Comparison of ENCODE assay signal across 23 mouse cellular contexts in the genomic region with DNA sequence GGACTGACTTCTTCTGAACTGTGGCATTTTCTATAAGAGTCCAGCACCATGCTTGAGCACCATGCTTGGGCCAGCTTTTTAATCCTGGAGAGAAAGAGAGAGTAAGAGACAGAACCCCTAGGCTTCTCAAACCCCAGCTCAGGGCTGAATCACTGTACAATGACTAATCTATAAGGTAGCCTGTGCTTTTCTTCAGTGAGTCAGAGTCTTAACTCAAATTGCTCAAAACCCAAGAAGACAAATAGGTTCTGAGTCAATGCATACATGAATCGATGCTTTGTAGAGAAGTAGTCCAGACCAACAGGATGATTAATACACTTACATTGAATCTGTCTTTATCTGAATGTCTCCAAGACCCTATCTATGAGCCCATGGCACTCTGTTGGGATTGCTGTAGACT. TPM values are rescaled to one million over a fixed set of nuclear protein-coding genes. Genes with fewer than 3 reads are reported as not detected.
"Had no signal": no experiment of that assay in that cellular context is flagged by ENCODE, and none has a peak within 500 bp of the region (broad histone marks: within the 10 kb centered on the region; RNA-seq: fewer than 3 reads in every experiment).

No protein-coding gene starts in this region.

- H3K36me3 ChIP-seq: lung, embryonic 15.5 days; midbrain, embryonic 13.5 days; midbrain, embryonic 15.5 days; neural tube, embryonic 13.5 days; neural tube, embryonic 15.5 days; stomach, embryonic 15.5 days had no signal

- H3K27me3 ChIP-seq: lung, embryonic 15.5 days; megakaryocyte, embryonic 14.5 days; midbrain, embryonic 13.5 days; midbrain, embryonic 15.5 days; neural tube, embryonic 13.5 days; neural tube, embryonic 15.5 days; stomach, embryonic 15.5 days had no signal

- H3K4me3 ChIP-seq: lung, embryonic 15.5 days; megakaryocyte, embryonic 14.5 days; midbrain, embryonic 13.5 days; midbrain, embryonic 15.5 days; neural tube, embryonic 13.5 days; neural tube, embryonic 15.5 days; stomach, embryonic 15.5 days had no signal

- H3K9ac ChIP-seq: lung, embryonic 15.5 days; midbrain, embryonic 13.5 days; midbrain, embryonic 15.5 days; neural tube, embryonic 13.5 days; neural tube, embryonic 15.5 days; stomach, embryonic 15.5 days had no signal

- DNase-seq: lung, adult 2 months; lung, postnatal 14 days; lung, postnatal 36 days; right cerebral cortex, postnatal 14 days; thymus, adult 2 months; thymus, postnatal 14 days; thymus, postnatal 36 days had no signal

- ATAC-seq: lung, postnatal 0 days; midbrain, embryonic 13.5 days; midbrain, embryonic 15.5 days had no signal

- H3K4me1 ChIP-seq: lung, embryonic 15.5 days; megakaryocyte, embryonic 14.5 days; midbrain, embryonic 13.5 days; midbrain, embryonic 15.5 days; neural tube, embryonic 13.5 days; stomach, embryonic 15.5 days had no signal

- H3K27ac ChIP-seq: lung, embryonic 15.5 days; macrophage; midbrain, embryonic 13.5 days; midbrain, embryonic 15.5 days; neural tube, embryonic 13.5 days; neural tube, embryonic 15.5 days; stomach, embryonic 15.5 days; stomach, postnatal 0 days had no signal

- H3K4me2 ChIP-seq: lung, embryonic 15.5 days; midbrain, embryonic 11.5 days; midbrain, embryonic 13.5 days; midbrain, embryonic 15.5 days; neural tube, embryonic 13.5 days; neural tube, embryonic 15.5 days; stomach, embryonic 15.5 days had no signal

- H3K9me3 ChIP-seq: lung, embryonic 15.5 days; megakaryocyte, embryonic 14.5 days; midbrain, embryonic 13.5 days; midbrain, embryonic 15.5 days; neural tube, embryonic 13.5 days; neural tube, embryonic 15.5 days; stomach, embryonic 15.5 days had no signal

RNA-seq across cellular contexts. Expression of a gene that starts 48.3 kb away (rescaled TPM):
- polyA plus RNA-seq: liver, embryonic 16.5 days; lung, adult 2 months; lung, embryonic 15.5 days; lung, postnatal 0 days; macrophage; neural tube, embryonic 11.5 days; spleen, adult 2 months; stomach, embryonic 15.5 days; stomach, postnatal 0 days; testis, adult 2 months; thymus, adult 2 months; urinary bladder, adult 2 months had no signal

RNA-seq across cellular contexts. Expression of a gene that starts 59.5 kb away (rescaled TPM):
- polyA plus RNA-seq: liver, embryonic 16.5 days; macrophage had no signal
